Mouse (Mus musculus): ENCODE measurements around the gene Cox17. TPM values are rescaled to one million over a fixed set of nuclear protein-coding genes. Genes with fewer than 3 reads are reported as not detected.
A peak's percentile ranks its signal among the peaks of the same experiment; 100 is the strongest.

Cox17 gene
- total RNA-seq, 2 experiments from 2014 or later, result 138 to 190 TPM

GRCm38 (mm10) chr16:38365390-38365789 is 18.6 kb downstream of the Cox17 start:
- Histone ChIP-seq H3K27ac (peak overlapping the region; percentile 92), H3K4me3 (peak overlapping the region; percentile 79)
- no peak for TF ChIP-seq CTCF (IDR thresholded peaks at IDR 0.05)
- intact Hi-C loops (cut with DNase I), result no loop called here
- no peak for DNase-seq

DNA sequence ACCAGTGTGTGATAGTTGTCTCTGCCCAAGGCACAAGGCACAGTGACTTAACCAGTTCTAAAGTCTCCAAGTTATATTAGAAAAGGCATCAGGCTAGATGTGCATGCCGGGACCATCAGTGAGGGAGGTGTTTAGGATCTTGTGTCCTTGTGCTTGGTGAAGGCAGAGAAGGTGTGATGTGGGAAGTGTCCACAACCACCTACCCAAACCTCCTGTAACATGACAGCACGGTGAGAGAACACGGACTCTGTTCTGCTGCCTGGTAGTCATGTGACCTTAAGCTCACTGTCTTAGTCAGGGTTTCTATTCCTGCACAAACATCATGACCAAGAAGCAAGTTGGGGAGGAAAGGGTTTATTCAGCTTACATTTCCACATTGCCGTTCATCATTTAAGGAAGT is 19.4 kb downstream of the Cox17 start:
- intact Hi-C loops (cut with DNase I), result no loop called here
- Histone ChIP-seq H3K4me3 (no peak overlapping the region; the same call in 1 of the 2 replicates), H3K27ac (peak overlapping the region; percentile 92)
- DNase-seq, result no peak
- no peak for TF ChIP-seq CTCF (IDR thresholded peaks at IDR 0.05)

DNA sequence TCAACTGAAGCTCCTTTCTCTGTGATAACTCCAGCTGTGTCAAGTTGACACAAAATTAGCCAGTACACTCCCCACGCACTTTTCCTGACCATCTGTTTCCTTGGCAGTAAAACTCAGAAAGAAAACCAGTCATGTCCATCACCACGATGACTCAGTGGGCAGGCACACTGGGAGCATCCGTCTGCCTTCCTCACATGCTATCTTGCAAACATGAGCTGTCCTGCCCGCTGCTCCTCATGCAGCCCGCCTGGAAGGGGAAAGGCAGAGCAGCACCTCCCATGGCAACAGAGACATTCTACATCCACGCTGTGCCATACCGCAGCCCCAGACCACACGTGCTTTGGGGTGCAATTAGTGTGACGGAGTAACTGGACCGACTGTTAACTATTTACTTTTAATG is 21.5 kb downstream of the Cox17 start:
- Histone ChIP-seq H3K27ac (peak overlapping the region; percentile 96), H3K4me3 (peak overlapping the region; percentile 15; the same call in 1 of the 2 replicates)
- DNase-seq, result peak; percentile 56
- intact Hi-C loops (cut with DNase I), result no loop called here
- no peak for TF ChIP-seq CTCF (IDR thresholded peaks at IDR 0.05)

DNA sequence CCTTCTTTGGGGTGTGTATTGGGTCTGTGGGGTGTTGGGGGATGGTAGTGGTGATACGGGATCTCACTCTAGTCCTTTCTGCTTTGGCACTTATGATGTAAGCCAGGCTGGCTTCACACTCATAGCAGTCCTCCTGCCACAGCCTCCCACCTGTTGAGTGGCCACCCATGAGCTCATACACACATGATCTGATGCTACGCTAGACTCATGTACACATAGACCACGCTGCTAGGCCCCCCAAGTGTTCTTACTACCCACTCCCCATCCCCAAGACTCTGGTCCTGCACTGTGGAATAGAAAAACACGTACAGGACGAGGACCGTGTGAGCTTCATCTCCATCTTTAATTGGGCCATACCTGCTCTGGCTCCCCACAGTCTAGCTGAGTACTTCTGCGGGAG is 22.2 kb downstream of the Cox17 start:
- peak overlapping the region; percentile 1; the same call in 1 of the 2 replicates for H3K4me3 ChIP-seq
- no peak for DNase-seq
- intact Hi-C loops (cut with DNase I), result no loop called here
- TF ChIP-seq CTCF (IDR thresholded peaks at IDR 0.05), result no peak
- peak overlapping the region; percentile 96 for H3K27ac ChIP-seq

- H3K27ac ChIP-seq, result peak overlapping the region; percentile 96
- H3K4me3 ChIP-seq, result peak overlapping the region; percentile 1; the same call in 1 of the 2 replicates
- DNase-seq, result peak; percentile 46
- intact Hi-C loops (cut with DNase I), result no loop called here
- TF ChIP-seq CTCF (IDR thresholded peaks at IDR 0.05), result no peak
Measured at GRCm38 (mm10) chr16:38369431-38369830, 22.6 kb downstream of the Cox17 start.

- TF ChIP-seq CTCF (IDR thresholded peaks at IDR 0.05), result no peak
- DNase-seq, result peak; percentile 35
- Histone ChIP-seq H3K4me3 (peak overlapping the region; percentile 50), H3K27ac (peak overlapping the region; percentile 96)
- intact Hi-C loops (cut with DNase I), result loop anchor here (10.0 kb wide), 1 partner anchor 115 kb away; no protein-coding TSS in a partner anchor
Measured at GRCm38 (mm10) chr16:38369992-38370484, 23.2 kb downstream of the Cox17 start.

- peak; percentile 83 for DNase-seq
- intact Hi-C loops (cut with DNase I), result loop anchor here (10.0 kb wide), 1 partner anchor 114 kb away; no protein-coding TSS in a partner anchor
Measured at GRCm38 (mm10) chr16:38370633-38371374, 24.0 kb downstream of the Cox17 start.

GRCm38 (mm10) chr16:38371705-38372296 is 25.0 kb downstream of the Cox17 start:
- no peak for TF ChIP-seq CTCF (IDR thresholded peaks at IDR 0.05)
- no peak for DNase-seq
- H3K27ac ChIP-seq, result peak overlapping the region; percentile 96
- intact Hi-C loops (cut with DNase I), result loop anchor here (10.0 kb wide), 1 partner anchor 113 kb away; no protein-coding TSS in a partner anchor
- peak overlapping the region; percentile 21 for H3K4me3 ChIP-seq

More at GRCm38 (mm10) chr16:38370633-38371374, 24.0 kb downstream of the Cox17 start:
- H3K27ac ChIP-seq, result peak overlapping the region; percentile 96
- TF ChIP-seq CTCF (IDR thresholded peaks at IDR 0.05), result no peak
- peak overlapping the region; percentile 50 for H3K4me3 ChIP-seq

- no peak for DNase-seq
- intact Hi-C loops (cut with DNase I), result loop anchor here (10.0 kb wide), 1 partner anchor 112 kb away; no protein-coding TSS in a partner anchor
- no peak for TF ChIP-seq CTCF (IDR thresholded peaks at IDR 0.05)
- H3K27ac ChIP-seq, result peak overlapping the region; percentile 96
- H3K4me3 ChIP-seq, result no peak overlapping the region
Measured at GRCm38 (mm10) chr16:38372876-38373275, 26.1 kb downstream of the Cox17 start.

DNA sequence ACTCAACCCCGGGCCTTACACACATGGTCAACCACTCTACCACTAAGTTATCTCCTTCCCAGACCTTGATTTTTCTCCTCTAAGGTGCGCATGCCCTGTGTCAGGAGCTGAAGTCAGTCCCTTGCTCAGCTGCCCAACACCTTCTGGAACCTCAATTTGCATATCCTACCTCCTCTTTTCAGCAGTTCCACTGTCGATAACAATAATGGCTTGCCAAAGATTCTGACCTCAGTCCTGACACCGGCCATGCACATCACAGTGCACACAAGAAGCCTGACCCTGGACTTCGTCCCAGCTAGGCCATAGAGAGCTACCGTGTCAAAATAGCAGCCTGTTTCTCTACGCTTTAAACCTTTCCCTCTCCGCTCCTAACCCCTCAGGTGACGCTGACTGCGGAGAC is 26.6 kb downstream of the Cox17 start:
- peak overlapping the region; percentile 96 for H3K27ac ChIP-seq
- intact Hi-C loops (cut with DNase I), result loop anchor here (10.0 kb wide), 1 partner anchor 111 kb away; no protein-coding TSS in a partner anchor
- H3K4me3 ChIP-seq, result no peak overlapping the region

DNA sequence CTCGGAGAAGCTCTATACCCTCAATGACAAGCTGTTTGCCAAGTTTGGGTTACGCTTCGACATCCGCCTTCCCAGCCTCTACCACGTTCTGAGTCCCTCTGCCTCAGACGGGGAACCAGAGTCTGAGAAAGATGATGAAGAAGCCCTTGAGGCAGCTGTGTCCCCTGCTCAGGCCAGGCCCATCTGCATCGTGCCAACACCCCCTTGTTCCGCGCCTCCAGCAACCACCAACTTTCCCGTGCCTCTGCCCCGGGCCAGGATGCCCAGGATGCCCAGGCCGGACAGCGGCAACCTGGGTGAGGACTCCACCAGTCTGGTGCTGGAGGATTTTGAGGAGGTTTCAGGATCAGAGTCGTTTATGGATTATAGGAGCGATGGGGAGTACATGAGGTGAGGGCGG is 27.1 kb downstream of the Cox17 start:
- no peak for DNase-seq
- TF ChIP-seq CTCF (IDR thresholded peaks at IDR 0.05), result no peak
- H3K27ac ChIP-seq, result peak overlapping the region; percentile 96
- peak overlapping the region; percentile 19; the same call in 1 of the 2 replicates for H3K4me3 ChIP-seq
- intact Hi-C loops (cut with DNase I), result loop anchor here (10.0 kb wide), 1 partner anchor 111 kb away; no protein-coding TSS in a partner anchor

More for the DNA sequence above, 26.6 kb downstream of the Cox17 start:
- TF ChIP-seq CTCF (IDR thresholded peaks at IDR 0.05), result no peak
- DNase-seq, result no peak

DNA sequence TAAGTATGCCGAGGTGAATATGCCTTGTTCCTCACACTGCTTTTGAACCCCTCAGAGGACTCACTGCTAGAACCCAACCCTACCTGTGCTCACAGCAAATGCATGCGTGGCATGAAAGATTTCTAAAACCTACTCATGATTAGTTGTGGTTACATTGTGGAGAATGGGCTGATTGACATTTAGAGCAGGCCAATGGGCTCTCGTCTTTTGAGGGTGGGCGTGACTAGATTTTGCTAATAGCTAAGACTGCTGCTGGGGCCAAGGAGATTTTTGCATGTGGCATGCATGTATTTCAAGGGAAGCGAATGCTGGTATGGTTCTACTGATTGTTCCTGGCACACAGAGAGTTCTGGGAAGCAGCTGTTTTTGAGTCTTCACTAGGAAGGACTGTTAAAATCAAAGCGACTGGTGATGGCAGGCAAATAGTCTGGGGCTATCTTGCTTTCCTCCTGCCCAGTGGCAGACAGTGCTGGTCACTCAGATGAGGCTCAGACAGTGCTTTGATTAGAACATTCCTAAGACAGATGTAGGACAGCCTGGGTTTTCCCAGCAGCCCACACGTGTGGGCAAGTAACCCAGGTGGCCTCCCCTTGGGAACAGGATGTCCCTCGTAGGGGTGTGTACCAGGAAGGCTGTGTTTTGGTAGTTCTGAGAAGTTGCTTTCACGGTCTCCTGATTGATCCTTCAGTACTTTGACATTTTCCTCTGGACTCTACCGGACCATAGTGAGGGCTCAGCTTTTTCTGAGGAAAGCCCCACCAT is 27.8 kb downstream of the Cox17 start:
- DNase-seq, result peak; percentile 41
- H3K27ac ChIP-seq, result peak overlapping the region; percentile 96
- no peak for TF ChIP-seq CTCF (IDR thresholded peaks at IDR 0.05)
- peak overlapping the region; percentile 19 for H3K4me3 ChIP-seq
- intact Hi-C loops (cut with DNase I), result loop anchor here (10.0 kb wide), 1 partner anchor 110 kb away; no protein-coding TSS in a partner anchor

All from gastrocnemius, adult 2 months (tissue).